Mouse (Mus musculus) midbrain, embryonic 13.5 days (tissue): ENCODE data around the gene Gm20517. TPM values are rescaled to one million over a fixed set of nuclear protein-coding genes. Genes with fewer than 3 reads are reported as not detected.
"Not testable (repeated sequence)": the region's sequence is repeated elsewhere in the genome, so short reads cannot be mapped to it uniquely, and the experiment has no call there.

Experiments
- ATAC-seq: fragments of 200-750 bp; cut with Nextera tagmentation; 2 replicates; pipeline ENCODE4 v1.8.0; 2017; ENCODE audit warnings: mild to moderate bottlenecking, moderate TSS enrichment, moderate library complexity
- H3K27ac ChIP-seq: fragments of 300-500 bp; sonication (generic); 2 replicates; pipeline ENCODE4 v1.5.1; 2015; ENCODE audit warnings: inconsistent platforms, mild to moderate bottlenecking, moderate library complexity
- H3K27me3 ChIP-seq: fragments of 300-500 bp; sonication (generic); 2 replicates; pipeline ENCODE4 v1.6.1; 2015; ENCODE audit warnings: mild to moderate bottlenecking, inconsistent platforms
- H3K36me3 ChIP-seq: fragments of 300-500 bp; sonication (generic); 2 replicates; pipeline ENCODE4 v1.6.1; 2015; ENCODE audit warnings: mild to moderate bottlenecking, inconsistent platforms
- H3K4me1 ChIP-seq: fragments of 300-500 bp; sonication (generic); replicated peaks from 2 replicates; pipeline ENCODE4 v1.6.1; 2015; ENCODE audit warnings: inconsistent platforms
- H3K4me2 ChIP-seq: fragments of 300-500 bp; sonication (generic); replicated peaks from 2 replicates; pipeline ENCODE4 v1.6.1; 2015; ENCODE audit warnings: moderate library complexity, mild to moderate bottlenecking, inconsistent platforms
- H3K4me3 ChIP-seq: fragments of 300-500 bp; sonication (generic); replicated peaks from 2 replicates; pipeline ENCODE4 v1.5.1; 2015; ENCODE audit warnings: mild to moderate bottlenecking, inconsistent platforms
- H3K9ac ChIP-seq: fragments of 300-500 bp; sonication (generic); replicated peaks from 2 replicates; pipeline ENCODE4 v1.6.1; 2015; ENCODE audit warnings: mild to moderate bottlenecking, inconsistent platforms
- H3K9me3 ChIP-seq: fragments of 300-500 bp; sonication (generic); 2 replicates; pipeline ENCODE4 v1.6.1; 2016; ENCODE audit warnings: mild to moderate bottlenecking, inconsistent platforms
- WGBS: fragments of 180-500 bp; shearing (Covaris S2); methylation state at CpG from one replicate; pipeline ENCODE4 v1.1.7; 2015; 5-methylcytosine and 5-hydroxymethylcytosine counted together
- polyA plus RNA-seq: library from polyadenylated mRNA; unstranded; fragments of >200 nt; fragmentation: Nextera tagmentation; extraction: Ambion mirVana; gene quantifications from 2 replicates; pipeline ENCODE4 v1.2.1, GENCODE M21; 2015

The Gm20517 gene
- polyA plus RNA-seq, 1 experiment from 2014 or later, result 2.4 TPM

DNA sequence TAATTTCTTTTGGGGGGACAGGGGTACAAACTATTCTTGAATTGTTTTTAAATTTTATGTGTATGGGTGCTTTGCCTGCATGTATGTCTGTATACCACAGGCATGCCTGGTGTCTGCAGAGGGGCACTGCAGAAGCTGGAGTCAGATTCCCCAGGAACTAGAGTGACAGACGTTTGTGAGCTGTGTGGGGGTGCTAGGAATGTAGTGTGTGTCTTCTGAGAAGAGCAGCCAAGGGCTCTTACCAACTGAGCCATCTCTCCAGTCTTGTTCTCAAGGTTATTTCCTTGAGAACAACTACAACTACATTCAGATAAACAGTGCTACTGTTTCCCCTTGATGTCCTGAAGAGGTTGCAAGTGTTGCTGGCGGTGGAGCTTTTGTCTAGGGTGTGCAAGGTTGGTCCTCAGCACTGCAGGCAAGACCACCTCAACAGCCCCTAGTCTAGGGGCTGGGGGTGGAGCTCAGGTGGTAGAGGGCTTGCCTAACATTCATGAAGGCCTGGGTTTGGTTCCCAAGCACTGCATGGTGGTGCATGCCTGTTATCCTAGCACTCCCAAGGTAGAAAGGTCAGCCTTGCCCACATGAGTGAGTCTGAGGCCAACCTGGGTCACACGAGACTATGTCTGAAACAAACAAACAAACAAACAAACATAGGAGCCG, 20.9 kb downstream of the Gm20517 start:
- Histone ChIP-seq H3K9ac (peak overlapping the region; percentile 51; the same call in 1 of the 2 replicates), H3K4me3 (0 out of 2 replicates have a peak overlapping the region, but pooled peaks have one; percentile 5), H3K36me3 (peaks cover 4% of the 10 kb centered on the region; the same call in 1 of the 2 replicates), H3K27me3 (no peaks in the 10 kb centered on the region), H3K9me3 (no peaks in the 10 kb centered on the region), H3K4me1 (peaks cover 45% of the 10 kb centered on the region), H3K27ac (no peak overlapping the region), H3K4me2 (peak overlapping the region; percentile 76)
- ATAC-seq, result no peak
- 68% methylated on average over 4 of the region's 4 CpGs for WGBS

DNA sequence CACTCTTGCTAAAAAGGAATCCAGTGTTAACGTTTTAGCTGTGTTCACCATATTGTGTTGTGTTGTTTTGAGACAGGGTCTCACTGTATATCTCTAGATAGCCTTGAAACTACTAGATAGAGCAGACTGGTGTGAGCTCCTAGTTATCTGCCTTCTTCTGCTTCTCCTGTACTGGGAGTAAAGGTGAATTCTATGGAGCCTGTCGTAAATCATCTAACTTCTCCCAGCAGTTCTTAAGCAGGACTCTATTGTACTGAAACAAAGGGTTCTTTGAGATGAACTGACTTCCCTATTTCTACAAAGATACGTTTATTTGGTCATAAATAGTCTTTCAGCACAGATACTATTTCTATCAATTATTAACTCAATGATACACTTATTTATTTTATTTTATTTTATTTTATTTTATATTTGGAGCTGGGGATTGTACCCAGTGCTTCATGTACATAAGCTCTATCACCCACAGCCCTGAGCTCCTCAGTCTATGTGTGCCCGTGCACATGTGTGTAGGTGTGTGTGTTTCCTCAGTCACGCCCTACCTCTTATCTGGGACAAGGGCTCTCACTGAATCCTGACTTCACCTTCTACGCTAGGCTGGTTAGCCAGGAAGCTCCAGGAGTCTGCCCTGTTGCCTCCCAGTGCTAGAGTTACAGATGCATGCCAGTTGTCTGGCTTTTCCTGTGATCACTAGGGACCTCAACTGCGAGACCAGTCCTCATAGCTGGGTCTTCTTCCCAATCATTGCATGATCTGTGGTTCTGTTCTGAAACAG, 22.8 kb downstream of the Gm20517 start:
- Histone ChIP-seq H3K9ac (no peak overlapping the region), H3K36me3 (peaks cover 4% of the 10 kb centered on the region; the same call in 1 of the 2 replicates), H3K4me2 (no peak overlapping the region), H3K4me1 (peaks cover 41% of the 10 kb centered on the region), H3K27me3 (no peaks in the 10 kb centered on the region), H3K27ac (no peak overlapping the region), H3K9me3 (no peaks in the 10 kb centered on the region), H3K4me3 (no peak overlapping the region)
- ATAC-seq, result no peak
- 83% methylated on average over 7 of the region's 7 CpGs for WGBS

DNA sequence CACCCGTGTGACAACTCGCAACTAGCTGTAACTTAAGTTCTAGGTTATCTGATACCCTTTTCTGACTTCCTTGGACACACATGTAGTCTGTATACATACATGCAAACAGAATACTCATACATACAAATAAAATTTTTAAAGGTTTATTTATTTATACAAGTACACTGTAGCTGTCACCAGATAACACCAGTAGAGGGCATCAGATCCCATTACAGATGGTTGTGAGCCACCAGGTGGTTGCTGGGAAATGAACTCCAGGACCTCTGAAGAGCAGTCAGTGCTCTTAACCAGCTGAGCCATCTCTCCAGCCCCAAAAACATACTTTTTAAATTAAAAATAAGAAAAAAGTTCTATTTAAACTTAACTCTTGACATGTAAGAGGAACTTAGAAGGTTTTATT, 31.6 kb downstream of the Gm20517 start:
- Histone ChIP-seq H3K9me3 (no peaks in the 10 kb centered on the region), H3K36me3 (no peaks in the 10 kb centered on the region), H3K4me1 (peaks cover 6% of the 10 kb centered on the region), H3K27me3 (no peaks in the 10 kb centered on the region), H3K4me3 (no peak overlapping the region), H3K27ac (no peak overlapping the region), H3K9ac (no peak overlapping the region), H3K4me2 (no peak overlapping the region)
- no peak for ATAC-seq
- WGBS, result 87% methylated on average over 2 of the region's 2 CpGs

DNA sequence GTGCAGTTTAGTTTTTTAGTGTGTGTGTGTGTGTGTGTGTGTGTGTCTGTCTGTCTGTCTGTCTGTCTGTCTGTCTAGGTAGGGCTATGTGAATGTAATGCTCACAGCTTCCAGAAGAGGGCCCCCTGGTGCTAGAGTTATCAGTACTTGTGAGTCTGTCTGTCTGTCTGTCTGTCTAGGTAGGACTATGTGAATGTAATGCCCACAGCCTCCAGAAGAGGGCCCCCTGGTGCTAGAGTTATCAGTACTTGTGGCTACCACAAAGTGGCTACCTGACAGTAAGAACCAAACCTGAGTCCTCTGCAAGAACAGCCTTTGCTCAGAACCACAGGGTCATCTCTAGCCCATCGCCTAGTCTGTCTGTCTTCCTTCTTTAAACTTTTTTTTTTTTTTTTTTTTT, 35.3 kb downstream of the Gm20517 start:
- H3K4me1 ChIP-seq, result peaks cover 15% of the 10 kb centered on the region; the same call in 1 of the 2 replicates
- ATAC-seq, result no peak
- no peak overlapping the region for H3K4me2 ChIP-seq
- no peak overlapping the region for H3K27ac ChIP-seq
- H3K36me3 ChIP-seq, result peaks cover 4% of the 10 kb centered on the region; the same call in 1 of the 2 replicates
- no peak overlapping the region for H3K4me3 ChIP-seq
- 64% methylated on average over 1 of the region's 1 CpGs for WGBS
- H3K9ac ChIP-seq, result no peak overlapping the region
- H3K27me3 ChIP-seq, result no peaks in the 10 kb centered on the region
- H3K9me3 ChIP-seq, result no peaks in the 10 kb centered on the region

DNA sequence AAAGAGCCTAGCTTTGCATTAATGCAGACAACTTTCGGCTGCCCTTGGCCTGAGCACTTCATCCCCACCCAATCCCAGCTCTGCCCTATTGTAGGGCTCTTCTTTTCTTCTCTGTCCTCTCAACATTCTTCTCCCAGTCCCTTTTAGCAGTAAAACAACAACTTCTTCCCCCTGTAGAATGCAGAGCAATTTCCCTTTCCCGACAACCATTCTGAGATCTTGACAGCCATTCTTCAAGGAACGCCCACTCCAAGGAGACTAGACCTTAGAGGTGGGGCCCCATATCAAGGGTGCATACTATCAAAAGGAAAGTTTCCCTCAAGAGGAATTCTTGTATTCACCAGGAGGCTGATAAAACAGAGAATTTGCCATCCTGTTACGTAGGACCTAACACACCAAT, 37.6 kb downstream of the Gm20517 start:
- Histone ChIP-seq H3K27me3 (no peaks in the 10 kb centered on the region), H3K9me3 (no peaks in the 10 kb centered on the region), H3K36me3 (peaks cover 11% of the 10 kb centered on the region), H3K27ac (0 out of 2 replicates have a peak overlapping the region, but pooled peaks have one; percentile 25), H3K4me2 (no peak overlapping the region), H3K4me1 (peaks cover 23% of the 10 kb centered on the region), H3K4me3 (no peak overlapping the region), H3K9ac (no peak overlapping the region)
- 39% methylated on average over 4 of the region's 4 CpGs for WGBS
- no peak for ATAC-seq

DNA sequence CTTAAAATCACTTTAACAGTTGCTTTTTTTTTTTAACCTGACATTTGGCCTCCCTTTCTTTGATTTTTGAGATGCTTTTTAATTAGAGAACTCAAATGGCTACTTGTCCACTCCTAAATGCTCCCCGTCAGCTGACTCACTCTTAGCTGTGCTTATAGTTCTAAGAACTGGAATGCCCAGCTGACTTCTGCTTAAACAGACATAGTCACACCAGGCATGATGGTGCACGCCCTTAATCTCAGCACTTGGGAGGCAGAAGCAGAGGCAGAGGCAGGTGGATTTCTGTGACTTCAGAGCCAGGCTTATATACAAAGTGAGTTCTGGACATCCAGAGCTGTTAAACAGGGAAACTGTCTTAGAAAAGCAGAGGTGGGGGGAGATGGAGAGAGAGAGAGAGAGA, 40.6 kb downstream of the Gm20517 start:
- H3K27ac ChIP-seq, result no peak overlapping the region

DNA sequence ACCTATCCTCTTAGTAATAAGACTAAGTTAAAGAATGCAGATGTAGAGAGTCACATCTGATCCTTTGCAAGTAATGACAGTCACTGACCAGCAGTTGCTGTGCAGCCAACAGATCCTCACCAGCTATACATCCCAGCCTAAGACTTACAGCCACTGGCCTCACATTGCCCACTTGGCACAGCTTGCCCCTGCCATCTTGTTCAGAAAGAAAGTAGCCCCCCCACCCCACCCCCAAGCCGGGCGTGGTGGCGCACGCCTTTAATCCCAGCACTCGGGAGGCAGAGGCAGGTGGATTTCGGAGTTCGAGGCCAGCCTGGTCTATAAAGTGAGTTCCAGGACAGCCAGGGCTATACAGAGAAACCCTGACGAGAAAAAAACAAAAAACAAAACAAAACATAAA, 43.0 kb downstream of the Gm20517 start:
- not testable (repeated sequence) for H3K4me3 ChIP-seq, H3K4me2 ChIP-seq, H3K9me3 ChIP-seq, H3K9ac ChIP-seq, H3K27ac ChIP-seq, ATAC-seq, H3K27me3 ChIP-seq
- WGBS, result 88% methylated on average over 8 of the region's 8 CpGs
- H3K36me3 ChIP-seq, result peaks cover 20% of the 10 kb centered on the region
- H3K4me1 ChIP-seq, result peaks cover 17% of the 10 kb centered on the region

More for the DNA sequence above, 40.6 kb downstream of the Gm20517 start:
- Histone ChIP-seq H3K4me1 (peaks cover 23% of the 10 kb centered on the region), H3K4me2 (no peak overlapping the region), H3K4me3 (no peak overlapping the region), H3K9ac (no peak overlapping the region), H3K9me3 (no peaks in the 10 kb centered on the region), H3K27me3 (no peaks in the 10 kb centered on the region), H3K36me3 (peaks cover 20% of the 10 kb centered on the region)
- 67% methylated on average over 2 of the region's 2 CpGs for WGBS
- ATAC-seq, result no peak

DNA sequence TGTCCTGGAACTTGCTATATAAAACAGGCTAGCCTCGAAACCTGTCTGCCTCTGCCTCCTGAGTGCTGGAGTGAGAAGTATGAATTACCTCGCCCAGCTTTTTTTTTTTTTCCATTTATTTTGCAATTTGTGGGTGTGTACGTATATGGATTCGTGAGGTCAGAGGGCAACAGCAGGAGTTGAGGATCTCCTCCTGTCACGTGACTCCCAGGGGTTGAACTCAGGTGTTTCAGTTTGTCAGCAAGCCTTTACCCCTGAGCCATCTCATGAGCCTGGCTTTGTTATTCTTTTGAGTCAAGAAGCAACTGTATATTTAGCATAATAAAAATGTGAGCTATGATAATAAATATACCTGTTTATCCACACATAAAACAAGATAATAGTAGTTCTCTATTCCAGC, 44.3 kb downstream of the Gm20517 start:
- H3K4me3 ChIP-seq, result no peak overlapping the region
- WGBS, result 78% methylated on average over 5 of the region's 5 CpGs
- no peaks in the 10 kb centered on the region for H3K27me3 ChIP-seq
- peaks cover 14% of the 10 kb centered on the region for H3K4me1 ChIP-seq
- no peaks in the 10 kb centered on the region for H3K9me3 ChIP-seq
- no peak for ATAC-seq
- no peak overlapping the region for H3K4me2 ChIP-seq
- H3K9ac ChIP-seq, result no peak overlapping the region
- H3K36me3 ChIP-seq, result peaks cover 22% of the 10 kb centered on the region
- no peak overlapping the region for H3K27ac ChIP-seq

DNA sequence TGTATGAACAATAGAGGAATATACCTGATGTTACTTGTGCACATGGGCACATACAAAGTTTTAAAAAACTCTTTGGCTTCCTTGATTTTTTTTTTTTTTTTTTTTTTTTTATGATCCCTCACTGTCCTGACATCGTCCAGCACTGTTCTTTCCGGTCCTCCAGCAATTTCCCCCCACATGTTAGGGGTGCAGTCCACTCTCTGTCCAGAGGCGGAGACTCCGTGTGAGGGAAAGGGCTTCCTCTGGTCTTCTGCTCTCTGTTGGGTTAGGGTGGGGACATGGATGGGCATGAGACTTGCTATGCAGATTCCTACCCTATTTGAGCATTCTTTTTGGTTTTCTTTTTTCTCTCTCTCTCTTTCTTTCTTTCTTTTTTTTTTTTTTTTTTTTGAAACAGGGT, 46.5 kb downstream of the Gm20517 start:
- H3K27ac ChIP-seq, result no peak overlapping the region
- no peak overlapping the region for H3K9ac ChIP-seq
- WGBS, result 92% methylated on average over 4 of the region's 4 CpGs
- no peaks in the 10 kb centered on the region for H3K9me3 ChIP-seq
- no peak for ATAC-seq
- peaks cover 21% of the 10 kb centered on the region for H3K36me3 ChIP-seq
- H3K4me2 ChIP-seq, result no peak overlapping the region
- H3K4me1 ChIP-seq, result no peaks in the 10 kb centered on the region
- no peaks in the 10 kb centered on the region for H3K27me3 ChIP-seq
- no peak overlapping the region for H3K4me3 ChIP-seq

DNA sequence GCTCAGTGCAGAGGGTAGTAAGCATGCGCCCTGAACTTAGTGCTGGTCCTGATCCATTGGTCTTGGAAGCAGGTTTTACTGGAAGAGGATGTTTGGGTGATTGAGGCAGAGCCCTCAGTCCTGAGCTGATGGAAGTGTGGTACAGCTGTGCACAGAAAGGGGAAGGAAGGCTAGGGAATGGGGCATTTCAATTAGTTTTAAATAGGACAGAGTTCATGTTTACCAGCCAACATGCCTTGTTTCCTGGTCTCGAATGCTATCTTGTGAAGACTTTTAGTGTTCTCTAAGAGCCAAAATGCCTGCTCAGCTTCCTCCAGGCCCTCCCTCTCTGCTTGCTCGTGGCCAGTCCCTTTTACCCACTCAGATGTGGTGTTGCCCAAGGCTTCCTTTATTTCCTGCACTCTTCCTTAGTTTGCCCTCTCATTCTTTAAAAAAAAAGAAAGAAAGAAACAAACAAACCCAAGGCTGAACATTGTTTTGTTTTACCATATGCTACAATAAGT, 47.4 kb downstream of the Gm20517 start:
- WGBS, result 91% methylated on average over 3 of the region's 3 CpGs
- no peaks in the 10 kb centered on the region for H3K27me3 ChIP-seq
- no peak overlapping the region for H3K9ac ChIP-seq
- no peak for ATAC-seq
- H3K9me3 ChIP-seq, result no peaks in the 10 kb centered on the region
- peaks cover 14% of the 10 kb centered on the region for H3K36me3 ChIP-seq
- H3K4me1 ChIP-seq, result no peaks in the 10 kb centered on the region
- H3K4me3 ChIP-seq, result no peak overlapping the region
- H3K27ac ChIP-seq, result no peak overlapping the region
- no peak overlapping the region for H3K4me2 ChIP-seq

DNA sequence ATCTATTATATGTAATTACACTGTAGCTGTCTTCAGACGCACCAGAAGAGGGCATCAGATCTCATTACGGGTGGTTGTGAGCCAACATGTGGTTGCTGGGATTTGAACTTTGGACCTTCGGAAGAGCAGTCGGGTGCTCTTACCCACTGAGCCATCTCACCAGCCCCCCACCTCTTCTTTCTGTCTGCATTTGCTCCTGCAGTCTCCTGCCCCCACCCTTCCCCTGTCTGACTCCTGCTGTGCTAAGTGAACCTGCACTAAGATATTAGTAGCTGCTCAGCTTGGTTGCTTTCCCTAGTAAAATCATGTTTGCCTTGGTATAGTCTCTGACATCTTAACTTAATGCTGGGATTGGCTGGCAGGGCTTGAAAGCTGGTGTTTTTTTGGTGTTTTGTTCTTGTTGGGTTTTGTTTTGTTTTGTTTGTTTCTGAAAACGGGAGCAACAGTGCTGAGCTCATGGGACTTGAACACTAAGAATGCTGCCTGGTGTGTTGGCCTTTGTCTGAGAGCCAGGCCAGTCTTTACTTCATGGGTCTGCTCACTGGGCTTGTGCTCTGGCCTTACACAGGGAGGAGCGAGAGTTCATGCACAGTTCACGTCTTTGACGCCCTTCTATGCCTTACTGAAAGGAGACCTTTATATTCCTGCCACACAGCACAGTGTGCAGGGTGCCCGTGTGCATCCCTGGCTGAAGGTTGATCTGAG, 51.8 kb downstream of the Gm20517 start:
- no peak for ATAC-seq
- no peaks in the 10 kb centered on the region for H3K4me1 ChIP-seq
- H3K4me3 ChIP-seq, result no peak overlapping the region
- 29% methylated on average over 9 of the region's 9 CpGs for WGBS
- peaks cover 13% of the 10 kb centered on the region for H3K36me3 ChIP-seq
- H3K9me3 ChIP-seq, result no peaks in the 10 kb centered on the region
- no peak overlapping the region for H3K4me2 ChIP-seq
- H3K9ac ChIP-seq, result no peak overlapping the region
- no peaks in the 10 kb centered on the region for H3K27me3 ChIP-seq
- no peak overlapping the region for H3K27ac ChIP-seq

DNA sequence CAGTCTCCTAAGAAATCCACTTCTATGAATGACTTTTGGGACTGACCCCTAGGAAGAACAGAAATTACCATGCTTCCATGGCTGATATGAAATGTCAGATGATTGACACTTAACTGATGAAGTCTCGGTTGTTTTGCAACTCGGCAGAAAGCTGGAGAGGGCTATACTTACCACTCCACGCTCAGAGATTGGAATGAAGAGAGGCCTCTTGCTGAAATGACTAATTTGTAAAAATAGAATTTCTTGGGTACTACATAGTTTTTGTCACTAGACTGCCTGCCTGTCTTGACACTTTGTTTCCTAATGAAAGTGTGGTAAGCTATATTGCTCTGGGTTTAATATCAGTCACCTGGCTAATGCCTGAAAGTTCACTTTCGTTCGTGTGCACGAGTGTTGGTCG, 53.1 kb downstream of the Gm20517 start:
- Histone ChIP-seq H3K9me3 (no peaks in the 10 kb centered on the region), H3K27ac (no peak overlapping the region), H3K4me3 (no peak overlapping the region), H3K36me3 (peaks cover 13% of the 10 kb centered on the region), H3K4me2 (no peak overlapping the region), H3K9ac (no peak overlapping the region), H3K27me3 (no peaks in the 10 kb centered on the region), H3K4me1 (peaks cover 9% of the 10 kb centered on the region; the same call in 1 of the 2 replicates)
- no peak for ATAC-seq
- WGBS, result 90% methylated on average over 7 of the region's 7 CpGs
